Mouse (Mus musculus): Measurements from ENCODE around the gene Yrdc.

- TF ChIP-seq POLR2A (IDR thresholded peaks at IDR 0.05; ENCODE audit: low read depth, low read length), result no peak
- TF ChIP-seq CTCF (IDR thresholded peaks at IDR 0.05; ENCODE audit: extremely low read depth, insufficient read depth, insufficient read length, insufficient replicate concordance), result no peak
Measured at GRCm38 (mm10) chr4:124898428-124898827, 47.9 kb downstream of the Yrdc start.
